Mouse (Mus musculus) left cerebral cortex, adult 18-20 months (tissue): ENCODE measurements at regions not wholly inside any gene's neighbourhood (a gene's known extent, or its start where the extent isn't known, plus 50 kb on each side); places are given as distances from the start of the nearest gene placed in this dataset.

Source experiments
- DNase-seq, 2 experiments: peaks; one replicate each; pipeline ENCODE4 v3.0.0; 2021 to 2022; ENCODE audit warnings: low spot score in 2 of 2, mixed read lengths in 1 of 2

DNA sequence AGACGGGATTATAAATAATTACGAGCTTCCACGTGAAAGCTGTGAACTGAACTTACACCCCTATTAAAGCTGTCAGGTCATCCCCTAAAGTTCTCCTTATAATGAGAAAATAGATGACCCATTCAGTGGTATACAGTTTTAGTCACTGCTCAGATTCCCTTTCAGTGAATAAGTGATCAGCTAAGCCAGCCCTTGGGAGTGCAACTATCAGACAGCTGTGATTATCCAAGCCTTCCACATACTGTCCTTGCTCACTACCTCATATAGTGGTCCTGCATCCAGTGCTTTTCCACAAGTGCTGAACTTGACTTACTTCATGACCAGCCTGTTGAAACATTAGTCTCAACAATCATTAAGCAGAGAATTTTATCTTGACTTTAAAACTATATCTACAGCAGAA, 131.2 kb upstream of the Tle1 start:
- no peak for DNase-seq

DNA sequence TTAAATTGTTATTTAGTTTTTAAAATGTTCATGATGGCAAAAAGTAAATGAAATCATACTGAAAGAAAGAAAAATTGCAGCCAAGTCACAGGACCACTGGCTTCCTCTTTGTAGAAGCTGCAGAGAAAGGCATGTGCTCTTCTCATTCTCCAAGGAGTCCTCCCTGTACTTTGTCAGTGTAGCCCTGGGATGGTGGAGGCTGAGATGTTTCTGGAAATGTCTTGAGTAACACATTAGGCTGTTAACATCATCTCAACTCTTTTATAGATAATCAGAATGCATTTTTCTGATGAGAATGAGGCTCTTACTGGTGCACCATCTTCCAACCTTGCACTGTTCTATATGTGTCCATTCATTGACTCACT, 128.3 kb upstream of the Tle1 start:
- no peak for DNase-seq

GRCm38 (mm10) chr4:72328282-72329025, 127.7 kb upstream of the Tle1 start:
- DNase-seq = no peak

DNA sequence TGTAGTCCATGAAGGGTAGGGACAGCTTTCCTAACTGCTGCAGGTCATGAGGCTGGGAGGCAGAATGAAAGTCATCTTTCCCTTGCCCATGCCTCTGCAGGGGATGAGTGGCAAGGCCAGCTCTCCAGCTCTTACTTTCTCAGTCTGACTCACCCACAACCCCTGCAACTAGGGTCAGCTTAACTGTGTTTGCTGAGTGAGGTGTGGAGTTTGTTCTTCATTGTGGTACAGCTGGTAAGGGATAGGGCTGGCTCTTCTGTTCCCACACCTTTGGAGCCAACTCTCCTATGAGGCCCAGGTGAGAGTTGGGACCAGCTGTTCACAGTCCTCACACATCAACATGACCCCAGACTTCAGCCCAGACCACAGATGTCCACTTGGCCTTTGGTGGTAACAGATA, 124.2 kb upstream of the Tle1 start:
- no peak for DNase-seq

DNA sequence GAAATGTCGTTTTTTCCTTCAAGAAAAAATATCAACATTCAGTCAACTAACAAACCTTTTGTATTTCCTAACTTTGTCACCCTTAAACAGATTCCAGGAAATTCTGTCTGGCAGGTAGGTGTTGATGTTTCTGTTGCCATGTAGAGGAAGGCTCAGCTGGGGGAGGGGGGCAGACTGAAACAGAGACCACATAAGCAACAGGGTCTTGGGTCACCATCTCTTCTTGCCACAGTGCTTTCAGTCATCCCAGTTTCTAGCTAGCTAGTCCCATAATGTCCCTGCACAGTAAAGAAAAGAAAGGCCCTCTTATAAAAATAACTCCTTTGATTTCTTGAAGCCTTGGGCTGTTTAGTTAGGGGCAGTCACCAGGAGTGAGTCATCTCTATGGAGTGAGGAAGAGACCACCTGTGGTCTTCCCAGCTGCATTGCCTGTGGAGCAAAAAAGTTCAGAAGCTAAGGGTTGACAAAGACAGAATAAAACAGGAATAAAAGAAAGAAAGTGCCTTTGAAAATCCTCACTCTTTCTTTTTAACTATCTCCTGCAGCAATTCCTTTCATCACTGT, 84.5 kb upstream of the Tle1 start:
- DNase-seq = no peak

- peak; percentile 13 to 39 for DNase-seq
Observed at GRCm38 (mm10) chr4:72250531-72250930, 49.8 kb upstream of the Tle1 start.
